Comparison of ENCODE assay signal across 9 mouse cellular contexts in genomic region chr5:134644643-134645118, GRCm38 (mm10). TPM values are rescaled to one million over a fixed set of nuclear protein-coding genes. Genes with fewer than 3 reads are reported as not detected.
DNase-seq lines count a peak whose midpoint lies in the region; ATAC-seq and TF ChIP-seq lines count a peak whose summit lies in the region.
"Had no signal": no experiment of that assay in that cellular context is flagged by ENCODE, and none has a peak within 500 bp of the region (broad histone marks: within the 10 kb centered on the region; RNA-seq: fewer than 3 reads in every experiment).

No protein-coding gene starts in this region.

- intact Hi-C loops in left cerebral cortex, adult 2 months (cut with DNase I): no loop called here
- intact Hi-C loops in left cerebral cortex, postnatal 25 days (cut with DNase I): no loop called here
- intact Hi-C loops in heart, postnatal 36 days (cut with DNase I): loop anchor here (5.0 kb wide), 1 partner anchor 43 kb away; the partner anchor contains the start of gene Limk1

- H3K27ac ChIP-seq in left cerebral cortex, adult 2 months: peak overlapping the region; percentile 53

- no peak for TF ChIP-seq CTCF in left cerebral cortex, adult 2 months (IDR thresholded peaks at IDR 0.05)

- DNase-seq in adrenal gland, adult 2 months: peak; percentile 74
- DNase-seq in adrenal gland, adult 18-20 months (ENCODE audit: low spot score in 2 of 2): no peak
- no peak for DNase-seq in left cerebral cortex, adult 2 months (ENCODE audit: extremely low spot score in 1 of 2, low spot score in 2 of 2)
- DNase-seq in left cerebral cortex, postnatal 25 days (ENCODE audit: low spot score in 2 of 2): no peak
- DNase-seq in heart, postnatal 36 days: peak; percentile 25 to 30
- DNase-seq in lung, postnatal 36 days: peak; percentile 96
- DNase-seq in ovary, postnatal 14 days (ENCODE audit: low spot score): no peak
- DNase-seq: gastrocnemius, postnatal 25 days had no signal

- no peak overlapping the region for H3K4me3 ChIP-seq in left cerebral cortex, adult 2 months

- ATAC-seq in megakaryocyte progenitor cell, adult 5-6 weeks (replicated peaks; ENCODE audit: poor library complexity): no peak

RNA-seq across cellular contexts. Expression of gene Eif4h, which starts 5.4 kb away (rescaled TPM):
- total RNA-seq in adrenal gland, adult 2 months (2021): 100 to 1,000 TPM; 243 to 252 TPM
- 186 and 212 TPM in 2 replicates for polyA plus RNA-seq in adrenal gland, adult 2 months (2012; rRNA removed)
- 100 to 1,000 TPM; 266 to 273 TPM for total RNA-seq in adrenal gland, adult 18-20 months (2021)
- 100 to 1,000 TPM; 319 to 322 TPM for total RNA-seq in left cerebral cortex, adult 2 months (2021)
- total RNA-seq in left cerebral cortex, postnatal 25 days (2021): 100 to 1,000 TPM; 334 to 352 TPM
- total RNA-seq in heart, postnatal 36 days (2021): 100 to 1,000 TPM; 143 to 145 TPM
- 201 and 220 TPM in 2 replicates for total RNA-seq in megakaryocyte progenitor cell, adult 5-6 weeks (2015)
- 238 and 266 TPM in 2 replicates for total RNA-seq in megakaryocyte progenitor cell, adult 5-6 weeks (2017)

RNA-seq across cellular contexts. Expression of gene Lat2, which starts 29.9 kb away (rescaled TPM):
- total RNA-seq in adrenal gland, adult 2 months (2021): 1 to 10 TPM; 2.8 to 6.3 TPM
- 1.9 and 2.7 TPM in 2 replicates for polyA plus RNA-seq in adrenal gland, adult 2 months (2012; rRNA removed)
- total RNA-seq in adrenal gland, adult 18-20 months (2021): 1 to 10 TPM; 5.1 to 5.5 TPM
- total RNA-seq in left cerebral cortex, adult 2 months (2021): 1 to 10 TPM; 3.4 to 3.9 TPM
- 1 to 10 TPM; 1.5 to 4.2 TPM for total RNA-seq in left cerebral cortex, postnatal 25 days (2021)
- 1 to 10 TPM; 1.6 to 2.2 TPM for total RNA-seq in heart, postnatal 36 days (2021)
- total RNA-seq in megakaryocyte progenitor cell, adult 5-6 weeks (2015): 33.7 and 35.8 TPM in 2 replicates
- total RNA-seq in megakaryocyte progenitor cell, adult 5-6 weeks (2017): 48.6 and 67.4 TPM in 2 replicates

RNA-seq across cellular contexts. Expression of gene Limk1, which starts 43.7 kb away (rescaled TPM):
- 10 to 100 TPM; 20.6 to 22.1 TPM for total RNA-seq in adrenal gland, adult 2 months (2021)
- polyA plus RNA-seq in adrenal gland, adult 2 months (2012; rRNA removed): 36.5 and 38.4 TPM in 2 replicates
- 10 to 100 TPM; 20.2 to 21.9 TPM for total RNA-seq in adrenal gland, adult 18-20 months (2021)
- total RNA-seq in left cerebral cortex, adult 2 months (2021): 10 to 100 TPM; 59.8 to 65.4 TPM
- total RNA-seq in left cerebral cortex, postnatal 25 days (2021): 10 to 100 TPM; 58.7 to 60.1 TPM
- 1 to 10 TPM; 4.5 to 4.9 TPM for total RNA-seq in heart, postnatal 36 days (2021)
- 14.1 and 15.2 TPM in 2 replicates for total RNA-seq in megakaryocyte progenitor cell, adult 5-6 weeks (2015)
- total RNA-seq in megakaryocyte progenitor cell, adult 5-6 weeks (2017): 11.5 and 16.6 TPM in 2 replicates

Comparison
In these comparisons a context has a peak if more than half of its experiments do, and no peak if none do; other contexts are left out.
1. DNase-seq: peak in adrenal gland, adult 2 months (single experiment), heart, postnatal 36 days (2 of 2) and lung, postnatal 36 days (single experiment); none in adrenal gland, adult 18-20 months (0 of 2), left cerebral cortex, adult 2 months (0 of 2), left cerebral cortex, postnatal 25 days (0 of 2) and ovary, postnatal 14 days (single experiment).
2. RNA of gene Lat2, which starts 29.9 kb away (total RNA-seq): 33.7 to 67.4 TPM in megakaryocyte progenitor cell, adult 5-6 weeks; 2.8 to 6.3 TPM in adrenal gland, adult 2 months, 5.1 to 5.5 TPM in adrenal gland, adult 18-20 months, 1.5 to 4.2 TPM in left cerebral cortex, postnatal 25 days, 3.4 to 3.9 TPM in left cerebral cortex, adult 2 months and 1.6 to 2.2 TPM in heart, postnatal 36 days; every median in the first group is over 4 times any median in the second.